Mouse (Mus musculus): ENCODE data around the gene Lypd6b. TPM values are rescaled to one million over a fixed set of nuclear protein-coding genes. Genes with fewer than 3 reads are reported as not detected.

Lypd6b gene
- polyA plus RNA-seq, 1 experiment = 6.0 TPM

DNA sequence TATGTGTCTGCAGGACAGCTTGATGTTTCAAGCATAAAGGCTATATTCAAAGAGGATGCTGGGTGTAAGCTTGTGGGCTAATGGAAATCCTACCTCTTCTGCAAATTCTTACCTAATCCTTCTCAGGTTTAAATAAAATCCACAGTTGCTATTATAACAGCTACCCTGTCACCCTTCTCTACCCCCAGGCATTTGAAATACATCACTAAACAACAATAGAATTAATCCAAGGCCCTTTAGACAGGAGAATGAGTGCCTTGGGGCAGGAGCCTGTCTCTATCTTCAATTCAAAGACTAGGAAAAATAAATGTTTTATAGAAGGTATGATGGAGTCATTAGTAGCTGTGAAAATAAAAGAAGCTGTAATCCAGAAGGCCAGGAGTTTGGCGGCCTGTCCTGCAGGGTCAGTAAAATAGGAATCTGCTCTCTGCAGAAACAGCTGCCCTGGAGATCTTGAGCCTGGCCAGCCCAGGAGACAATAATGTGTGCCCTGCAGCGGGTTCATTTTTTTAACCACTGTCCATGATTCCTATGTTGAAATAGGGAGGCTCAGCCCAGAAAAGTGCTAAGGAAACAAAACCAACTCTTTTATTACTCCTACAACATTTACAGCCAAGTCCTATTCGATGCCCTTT, 124.9 kb downstream of the Lypd6b start:
- no peaks in the 10 kb centered on the region for H3K9me3 ChIP-seq (replicated peaks; ENCODE audit: control insufficient read depth, insufficient read depth, low read length, poor library complexity, severe bottlenecking)
- H3K36me3 ChIP-seq (ENCODE audit: control insufficient read depth, insufficient read depth, low read length, poor library complexity, severe bottlenecking) = no peaks in the 10 kb centered on the region
- H3K9ac ChIP-seq (ENCODE audit: low read depth, poor library complexity, severe bottlenecking) = no peak overlapping the region
- H3K4me3 ChIP-seq (ENCODE audit: low read depth, low read length) = no peak overlapping the region
- TF ChIP-seq POLR2A (IDR thresholded peaks at IDR 0.05; ENCODE audit: insufficient read depth, low read length) (no peak), EP300 (IDR thresholded peaks at IDR 0.05; ENCODE audit: insufficient read depth, low read depth, low read length) (no peak), CTCF (IDR thresholded peaks at IDR 0.05; ENCODE audit: low read depth, low read length) (no peak)
- H3K27me3 ChIP-seq (ENCODE audit: control insufficient read depth, insufficient read depth, low read length, poor library complexity, severe bottlenecking) = no peaks in the 10 kb centered on the region
- no peaks in the 10 kb centered on the region for H3K4me1 ChIP-seq (ENCODE audit: control insufficient read depth, insufficient read depth, low read length)
- no peak overlapping the region for H3K27ac ChIP-seq (ENCODE audit: insufficient read depth, low read length)

DNA sequence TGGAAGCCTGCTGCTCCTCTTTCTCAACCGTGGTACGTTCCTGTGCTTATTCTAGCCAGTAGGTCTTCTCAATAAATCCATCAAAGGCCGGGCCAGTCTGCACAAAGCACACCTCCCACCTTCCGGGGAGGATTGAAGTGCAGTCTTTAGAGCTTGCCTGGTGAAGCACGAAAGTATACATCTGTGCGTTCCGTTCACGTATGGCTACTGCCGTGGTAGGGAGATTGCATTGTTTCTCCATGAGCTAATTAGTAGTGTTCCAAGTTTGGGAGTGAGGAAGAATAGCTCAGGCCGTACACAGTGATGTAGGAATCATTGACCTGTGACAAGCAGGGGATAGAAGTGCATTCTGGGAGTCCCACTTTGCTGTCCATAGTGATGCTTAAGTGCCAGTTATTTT, 130.0 kb downstream of the Lypd6b start:
- H3K36me3 ChIP-seq (ENCODE audit: control insufficient read depth, insufficient read depth, low read length, poor library complexity, severe bottlenecking) = no peaks in the 10 kb centered on the region
- no peaks in the 10 kb centered on the region for H3K9me3 ChIP-seq (replicated peaks; ENCODE audit: control insufficient read depth, insufficient read depth, low read length, poor library complexity, severe bottlenecking)
- H3K27me3 ChIP-seq (ENCODE audit: control insufficient read depth, insufficient read depth, low read length, poor library complexity, severe bottlenecking) = no peaks in the 10 kb centered on the region
- no peak overlapping the region for H3K4me3 ChIP-seq (ENCODE audit: low read depth, low read length)
- H3K9ac ChIP-seq (ENCODE audit: low read depth, poor library complexity, severe bottlenecking) = no peak overlapping the region
- no peak overlapping the region for H3K27ac ChIP-seq (ENCODE audit: insufficient read depth, low read length)
- H3K4me1 ChIP-seq (ENCODE audit: control insufficient read depth, insufficient read depth, low read length) = no peaks in the 10 kb centered on the region
- no peak for TF ChIP-seq POLR2A (IDR thresholded peaks at IDR 0.05; ENCODE audit: insufficient read depth, low read length)
- no peak for TF ChIP-seq EP300 (IDR thresholded peaks at IDR 0.05; ENCODE audit: insufficient read depth, low read depth, low read length)
- no peak for TF ChIP-seq CTCF (IDR thresholded peaks at IDR 0.05; ENCODE audit: low read depth, low read length)

DNA sequence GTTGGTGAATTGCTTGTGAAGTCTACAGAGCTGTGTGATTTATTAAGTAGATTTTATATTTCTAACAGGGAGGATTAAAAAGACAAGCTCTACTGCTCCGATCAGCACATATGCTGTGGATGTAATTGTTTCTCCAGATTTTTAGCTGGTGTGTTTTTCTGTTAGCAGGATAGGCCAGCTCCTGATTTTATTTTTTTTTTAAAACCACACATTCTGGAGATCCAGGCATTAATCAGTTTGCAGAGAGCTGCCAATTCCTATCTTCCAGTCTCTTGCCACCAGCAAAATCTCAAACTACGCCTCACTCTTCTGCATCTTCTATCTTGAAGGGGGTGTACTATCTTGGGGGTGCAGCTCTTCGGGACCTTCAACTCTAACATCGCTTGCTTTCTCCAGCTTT, 130.6 kb downstream of the Lypd6b start:
- H3K4me1 ChIP-seq (ENCODE audit: control insufficient read depth, insufficient read depth, low read length) = no peaks in the 10 kb centered on the region
- H3K36me3 ChIP-seq (ENCODE audit: control insufficient read depth, insufficient read depth, low read length, poor library complexity, severe bottlenecking) = no peaks in the 10 kb centered on the region
- H3K27ac ChIP-seq (ENCODE audit: insufficient read depth, low read length) = no peak overlapping the region
- H3K4me3 ChIP-seq (ENCODE audit: low read depth, low read length) = no peak overlapping the region
- no peaks in the 10 kb centered on the region for H3K9me3 ChIP-seq (replicated peaks; ENCODE audit: control insufficient read depth, insufficient read depth, low read length, poor library complexity, severe bottlenecking)
- no peak overlapping the region for H3K9ac ChIP-seq (ENCODE audit: low read depth, poor library complexity, severe bottlenecking)
- no peak for TF ChIP-seq EP300 (IDR thresholded peaks at IDR 0.05; ENCODE audit: insufficient read depth, low read depth, low read length)
- no peak for TF ChIP-seq CTCF (IDR thresholded peaks at IDR 0.05; ENCODE audit: low read depth, low read length)
- TF ChIP-seq POLR2A (IDR thresholded peaks at IDR 0.05; ENCODE audit: insufficient read depth, low read length) = no peak
- H3K27me3 ChIP-seq (ENCODE audit: control insufficient read depth, insufficient read depth, low read length, poor library complexity, severe bottlenecking) = no peaks in the 10 kb centered on the region

DNA sequence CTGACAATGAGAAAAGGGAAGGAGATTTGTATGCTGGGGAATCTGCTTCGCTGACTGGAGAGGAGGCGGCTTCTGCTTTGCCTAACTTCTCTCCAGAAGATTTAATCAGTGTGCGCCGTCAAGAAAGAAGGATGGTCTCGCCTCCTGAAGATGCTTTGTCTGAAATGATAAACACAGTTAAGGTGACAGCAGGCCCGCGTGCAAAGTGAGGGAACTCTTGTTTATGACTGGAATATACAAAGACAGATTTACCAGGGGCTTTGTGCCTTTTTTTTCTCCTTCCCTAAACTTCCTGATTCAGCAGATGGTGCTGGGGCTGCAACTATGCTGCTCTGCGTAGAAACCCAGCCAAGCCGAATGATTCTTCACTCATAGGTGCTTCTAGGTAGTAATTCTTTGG, 131.2 kb downstream of the Lypd6b start:
- H3K27me3 ChIP-seq (ENCODE audit: control insufficient read depth, insufficient read depth, low read length, poor library complexity, severe bottlenecking) = no peaks in the 10 kb centered on the region
- no peaks in the 10 kb centered on the region for H3K4me1 ChIP-seq (ENCODE audit: control insufficient read depth, insufficient read depth, low read length)
- no peak overlapping the region for H3K27ac ChIP-seq (ENCODE audit: insufficient read depth, low read length)
- H3K9ac ChIP-seq (ENCODE audit: low read depth, poor library complexity, severe bottlenecking) = no peak overlapping the region
- TF ChIP-seq POLR2A (IDR thresholded peaks at IDR 0.05; ENCODE audit: insufficient read depth, low read length) = no peak
- TF ChIP-seq CTCF (IDR thresholded peaks at IDR 0.05; ENCODE audit: low read depth, low read length) = no peak
- no peak for TF ChIP-seq EP300 (IDR thresholded peaks at IDR 0.05; ENCODE audit: insufficient read depth, low read depth, low read length)
- H3K4me3 ChIP-seq (ENCODE audit: low read depth, low read length) = no peak overlapping the region
- H3K9me3 ChIP-seq (replicated peaks; ENCODE audit: control insufficient read depth, insufficient read depth, low read length, poor library complexity, severe bottlenecking) = no peaks in the 10 kb centered on the region
- H3K36me3 ChIP-seq (ENCODE audit: control insufficient read depth, insufficient read depth, low read length, poor library complexity, severe bottlenecking) = no peaks in the 10 kb centered on the region

DNA sequence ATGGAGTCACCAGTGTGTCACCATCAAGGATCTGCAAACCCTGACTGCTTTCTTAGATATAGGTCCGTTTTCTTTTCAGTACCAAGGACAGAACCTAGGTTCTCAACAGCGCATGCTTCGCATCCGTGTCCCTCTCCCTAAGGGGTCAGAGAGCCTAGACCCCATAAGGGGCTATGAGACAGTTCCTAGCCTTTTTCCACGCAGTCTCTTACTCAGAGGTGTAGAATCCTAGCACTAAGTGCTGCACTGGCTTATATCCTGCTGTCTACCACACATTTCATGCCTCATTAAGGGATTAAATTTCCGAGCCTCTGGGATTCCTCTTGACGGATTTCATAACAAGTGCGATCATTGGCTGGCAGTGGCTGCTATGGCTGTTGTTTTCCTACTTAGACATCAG, 134.5 kb downstream of the Lypd6b start:
- no peaks in the 10 kb centered on the region for H3K27me3 ChIP-seq (ENCODE audit: control insufficient read depth, insufficient read depth, low read length, poor library complexity, severe bottlenecking)

DNA sequence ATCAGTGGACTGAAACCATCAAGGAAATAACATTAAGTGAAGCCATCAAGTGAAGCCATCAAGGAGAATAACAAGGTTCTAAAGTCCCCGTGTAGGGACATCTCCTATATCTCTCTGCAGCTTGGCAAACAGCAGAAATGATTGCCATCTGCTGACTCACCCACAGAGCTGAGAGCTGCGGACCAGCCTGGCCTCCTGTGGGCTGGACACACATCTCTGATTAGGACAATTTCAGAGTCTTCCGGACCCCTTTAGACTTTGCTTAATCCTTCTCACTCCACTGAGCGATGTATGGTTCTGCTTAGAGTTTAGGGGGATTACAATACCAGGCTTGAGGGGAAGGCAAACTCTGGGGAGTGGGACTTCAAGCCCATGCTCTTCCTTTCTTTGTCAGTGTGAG, 135.3 kb downstream of the Lypd6b start:
- Histone ChIP-seq H3K27ac (ENCODE audit: insufficient read depth, low read length) (no peak overlapping the region), H3K4me1 (ENCODE audit: control insufficient read depth, insufficient read depth, low read length) (no peaks in the 10 kb centered on the region), H3K4me3 (ENCODE audit: low read depth, low read length) (no peak overlapping the region), H3K9me3 (replicated peaks; ENCODE audit: control insufficient read depth, insufficient read depth, low read length, poor library complexity, severe bottlenecking) (no peaks in the 10 kb centered on the region), H3K36me3 (ENCODE audit: control insufficient read depth, insufficient read depth, low read length, poor library complexity, severe bottlenecking) (no peaks in the 10 kb centered on the region), H3K9ac (ENCODE audit: low read depth, poor library complexity, severe bottlenecking) (no peak overlapping the region), H3K27me3 (ENCODE audit: control insufficient read depth, insufficient read depth, low read length, poor library complexity, severe bottlenecking) (no peaks in the 10 kb centered on the region)
- TF ChIP-seq EP300 (IDR thresholded peaks at IDR 0.05; ENCODE audit: insufficient read depth, low read depth, low read length) (no peak), POLR2A (IDR thresholded peaks at IDR 0.05; ENCODE audit: insufficient read depth, low read length) (no peak), CTCF (IDR thresholded peaks at IDR 0.05; ENCODE audit: low read depth, low read length) (no peak)

More for the DNA sequence above, 134.5 kb downstream of the Lypd6b start:
- Histone ChIP-seq H3K9ac (ENCODE audit: low read depth, poor library complexity, severe bottlenecking) (no peak overlapping the region), H3K4me1 (ENCODE audit: control insufficient read depth, insufficient read depth, low read length) (no peaks in the 10 kb centered on the region), H3K4me3 (ENCODE audit: low read depth, low read length) (no peak overlapping the region), H3K36me3 (ENCODE audit: control insufficient read depth, insufficient read depth, low read length, poor library complexity, severe bottlenecking) (no peaks in the 10 kb centered on the region), H3K27ac (ENCODE audit: insufficient read depth, low read length) (no peak overlapping the region), H3K9me3 (replicated peaks; ENCODE audit: control insufficient read depth, insufficient read depth, low read length, poor library complexity, severe bottlenecking) (no peaks in the 10 kb centered on the region)
- TF ChIP-seq EP300 (IDR thresholded peaks at IDR 0.05; ENCODE audit: insufficient read depth, low read depth, low read length) (no peak), POLR2A (IDR thresholded peaks at IDR 0.05; ENCODE audit: insufficient read depth, low read length) (no peak)

Measured in ES-Bruce4 (cell line).